20 mouse cellular contexts compared by ENCODE assay signal in genomic region chr14:33162238-33162637, GRCm38 (mm10). TPM values are rescaled to one million over a fixed set of nuclear protein-coding genes. Genes with fewer than 3 reads are reported as not detected.
"Had no signal": no experiment of that assay in that cellular context is flagged by ENCODE, and none has a peak within 500 bp of the region (broad histone marks: within the 10 kb centered on the region; RNA-seq: fewer than 3 reads in every experiment).

No protein-coding gene starts in this region.

- H3K9ac ChIP-seq: lung, embryonic 14.5 days; midbrain, embryonic 12.5 days; neural tube, embryonic 13.5 days; neural tube, embryonic 15.5 days had no signal

- DNase-seq: lung, adult 18-20 months; lung, embryonic 14.5 days; lung, postnatal 10 days; lung, postnatal 4 days; midbrain, embryonic 14.5 days; retina, postnatal 1 day; right cerebral cortex, adult 18-20 months; right cerebral cortex, postnatal 25 days; right cerebral cortex, postnatal 4 days; spleen, adult 18-20 months; thymus, adult 18-20 months; thymus, postnatal 14 days; thymus, postnatal 36 days had no signal

- H3K4me2 ChIP-seq: lung, embryonic 14.5 days; midbrain, embryonic 12.5 days; neural tube, embryonic 13.5 days; neural tube, embryonic 15.5 days had no signal

- H3K27ac ChIP-seq: midbrain, embryonic 10.5 days; midbrain, embryonic 12.5 days; neural tube, embryonic 13.5 days; neural tube, embryonic 15.5 days had no signal

- H3K9me3 ChIP-seq: midbrain, embryonic 10.5 days; midbrain, embryonic 12.5 days; neural tube, embryonic 13.5 days; neural tube, embryonic 15.5 days had no signal

- H3K27me3 ChIP-seq: midbrain, embryonic 12.5 days; neural tube, embryonic 15.5 days had no signal

- H3K36me3 ChIP-seq: midbrain, embryonic 10.5 days; midbrain, embryonic 12.5 days; neural tube, embryonic 13.5 days; neural tube, embryonic 15.5 days had no signal

- ATAC-seq: midbrain, embryonic 16.5 days had no signal

- H3K4me1 ChIP-seq: midbrain, embryonic 10.5 days; midbrain, embryonic 12.5 days; neural tube, embryonic 13.5 days had no signal

- H3K4me3 ChIP-seq: midbrain, embryonic 10.5 days; midbrain, embryonic 12.5 days; myocyte; neural tube, embryonic 13.5 days; neural tube, embryonic 15.5 days had no signal

RNA-seq across cellular contexts. Expression of gene Arhgap22, which starts 51.6 kb away (rescaled TPM):
- total RNA-seq: megakaryocyte-erythroid progenitor cell, adult 5-6 weeks had no signal
